Mouse (Mus musculus) lung, postnatal 0 days (tissue): ENCODE measurements at regions not wholly inside any gene's neighbourhood (a gene's known extent, or its start where the extent isn't known, plus 50 kb on each side); places are given as distances from the start of the nearest gene placed in this dataset.

Source experiments
- CTCF ChIP-seq: IDR thresholded peaks from 2 replicates; pipeline ENCODE4 v1.5.1; 2016; ENCODE audit warnings: antibody characterized with exemption, mild to moderate bottlenecking
- EP300 ChIP-seq: IDR thresholded peaks from 2 replicates; pipeline ENCODE4 v1.6.1; 2016; ENCODE audit warnings: antibody characterized with exemption, mild to moderate bottlenecking, control low read depth

GRCm38 (mm10) chr8:10849916-10850315 is 158.3 kb downstream of the Irs2 start:
- TF ChIP-seq CTCF (no peak), EP300 (no peak)
